Mouse (Mus musculus) lung, postnatal 36 days (tissue): ENCODE data around the gene Gm9268.
"Not testable (repeated sequence)": the region's sequence is repeated elsewhere in the genome, so short reads cannot be mapped to it uniquely, and the experiment has no call there.

Experiments
- DNase-seq: peaks from one replicate; pipeline ENCODE4 v3.0.0; 2022; ENCODE audit warnings: mixed read lengths

The Gm9268 gene

GRCm38 (mm10) chr7:43018465-43018864 is at the start of gene Gm9268:
Gene Gm9268 (plus strand): TSS chr7:43018765.
- not testable (repeated sequence) for DNase-seq

DNA sequence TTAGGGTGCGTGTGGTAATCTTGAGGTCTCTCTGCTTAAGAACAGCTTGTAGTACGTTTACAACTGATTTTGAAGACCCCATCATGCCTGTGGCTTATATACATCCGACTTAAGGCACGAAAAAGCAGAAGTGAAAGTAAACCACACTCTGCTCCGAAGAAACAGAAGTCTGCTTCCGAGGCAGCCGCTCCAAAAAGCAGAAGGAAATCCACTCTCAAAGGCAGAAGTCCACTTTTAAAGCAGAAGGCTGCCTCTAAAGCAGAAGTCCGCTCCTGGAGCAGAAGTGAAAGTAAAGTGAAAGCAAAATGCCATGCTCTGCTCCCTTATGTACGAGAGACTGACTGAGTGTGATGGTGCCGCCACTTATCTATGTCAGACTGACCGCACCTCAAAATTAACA is 38.5 kb upstream of the Gm9268 start:
- peak; percentile 46 for DNase-seq

DNA sequence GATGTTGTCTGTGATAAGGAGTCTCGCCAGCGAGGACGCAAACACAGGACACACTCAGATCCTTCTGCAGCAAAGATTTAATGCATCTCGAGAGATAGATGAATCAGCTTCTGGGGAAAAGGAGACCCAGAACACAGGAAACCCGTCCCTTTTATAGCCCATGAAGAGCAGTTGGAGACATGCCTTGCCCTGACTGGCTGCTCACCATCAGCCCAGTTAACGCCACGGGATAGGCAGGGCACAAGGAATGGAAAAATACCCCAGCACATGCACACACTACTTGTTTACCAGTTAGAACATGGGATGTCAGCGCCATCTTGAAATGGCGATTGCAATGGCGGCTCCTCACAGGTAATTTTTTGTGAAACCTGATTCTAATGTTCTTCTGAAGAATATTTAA is 37.8 kb upstream of the Gm9268 start:
- DNase-seq, result no peak

- no peak for DNase-seq
These were observed 59.3 kb downstream of the Gm9268 start for GRCm38 (mm10) chr7:43077831-43078230.
